Mouse (Mus musculus) heart, postnatal 36 days (tissue): ENCODE measurements around the gene Tmod2. TPM values are rescaled to one million over a fixed set of nuclear protein-coding genes. Genes with fewer than 3 reads are reported as not detected.
A peak's percentile ranks its signal among the peaks of the same experiment; 100 is the strongest.
"Not testable (repeated sequence)": the region's sequence is repeated elsewhere in the genome, so short reads cannot be mapped to it uniquely, and the experiment has no call there.

Experiments used
- DNase-seq, 2 experiments: peaks; one replicate each; pipeline ENCODE4 v3.0.0; 2021 to 2022
- intact Hi-C: fragments of 180-260 bp; cut with DNase I; formaldehyde crosslinking; loops from one replicate; pipeline ENCODE4 v1.15.1; 2025
- total RNA-seq, 2 experiments: library from RNA; stranded (reverse); gene quantifications; 2 replicates each; pipeline ENCODE4 v1.2.3; 2021

The Tmod2 gene
- total RNA-seq, 2 experiments from 2014 or later: 3.8 to 4.8 TPM

GRCm38 (mm10) chr9:75558812-75559511 lies 52.2 kb downstream of the Tmod2 start:
- DNase-seq: peak in 1 of 2 experiments; percentile 70
- intact Hi-C loops: loop anchor here (2.0 kb wide), 1 partner anchor 36 kb away; no protein-coding TSS in a partner anchor

- no peak for DNase-seq
- intact Hi-C loops: loop anchor here (2.0 kb wide), 1 partner anchor 36 kb away; no protein-coding TSS in a partner anchor
These were observed 52.8 kb downstream of the Tmod2 start for GRCm38 (mm10) chr9:75558360-75558759.

GRCm38 (mm10) chr9:75553719-75554118 lies 57.4 kb downstream of the Tmod2 start:
- intact Hi-C loops: no loop called here
- no peak for DNase-seq

- intact Hi-C loops: no loop called here
- DNase-seq: no peak
These were observed 59.8 kb downstream of the Tmod2 start for GRCm38 (mm10) chr9:75551342-75551741.

DNA sequence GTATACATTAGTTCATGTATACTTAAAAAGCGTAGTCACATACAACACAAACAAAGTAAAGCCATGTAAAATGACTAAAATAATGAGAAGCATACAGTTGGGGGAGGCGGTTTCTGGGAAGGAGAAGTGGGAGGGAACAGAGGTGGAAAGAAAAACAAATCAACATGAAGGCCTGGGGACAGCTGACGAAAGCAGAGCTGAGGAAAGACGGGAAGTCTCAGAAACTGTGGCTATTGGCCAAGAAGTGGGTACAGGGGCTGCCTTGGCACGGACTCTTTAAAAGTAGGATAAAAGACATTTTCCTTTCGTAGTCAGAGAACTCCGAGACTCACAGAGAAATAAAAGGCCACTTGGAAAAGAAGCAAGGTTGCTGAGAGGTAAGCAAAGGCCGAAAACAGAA lies 62.1 kb downstream of the Tmod2 start:
- no peak for DNase-seq
- intact Hi-C loops: no loop called here

- intact Hi-C loops: loop anchor here (2.0 kb wide), 1 partner anchor 18 kb away; no protein-coding TSS in a partner anchor
- DNase-seq: peak; percentile 92 to 97
These were observed 64.1 kb downstream of the Tmod2 start for GRCm38 (mm10) chr9:75546885-75547553.

GRCm38 (mm10) chr9:75545514-75545913 lies 65.6 kb downstream of the Tmod2 start:
- DNase-seq: no peak
- intact Hi-C loops: no loop called here

GRCm38 (mm10) chr9:75541497-75541896 lies 69.6 kb downstream of the Tmod2 start:
- intact Hi-C loops: no loop called here
- DNase-seq: no peak

DNA sequence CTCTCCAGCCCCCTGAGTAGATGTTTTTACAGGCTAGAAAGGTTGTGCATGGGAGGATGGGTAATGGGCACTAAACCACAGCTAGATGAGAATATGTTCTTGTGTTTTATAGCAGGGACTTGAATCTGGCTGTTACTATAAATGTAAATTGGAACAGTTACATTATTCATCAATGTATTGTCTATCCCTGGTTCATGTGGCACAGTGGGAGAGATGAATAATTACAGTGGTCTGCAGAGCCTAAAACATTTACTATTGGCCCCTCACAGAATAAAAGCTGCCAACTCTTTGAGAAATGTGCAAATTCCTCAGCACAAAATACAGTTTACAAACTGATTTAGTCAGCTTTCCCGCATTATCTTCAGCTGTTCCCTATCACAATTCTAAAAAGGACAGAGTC lies 74.7 kb downstream of the Tmod2 start:
- no peak for DNase-seq
- intact Hi-C loops: no loop called here

DNA sequence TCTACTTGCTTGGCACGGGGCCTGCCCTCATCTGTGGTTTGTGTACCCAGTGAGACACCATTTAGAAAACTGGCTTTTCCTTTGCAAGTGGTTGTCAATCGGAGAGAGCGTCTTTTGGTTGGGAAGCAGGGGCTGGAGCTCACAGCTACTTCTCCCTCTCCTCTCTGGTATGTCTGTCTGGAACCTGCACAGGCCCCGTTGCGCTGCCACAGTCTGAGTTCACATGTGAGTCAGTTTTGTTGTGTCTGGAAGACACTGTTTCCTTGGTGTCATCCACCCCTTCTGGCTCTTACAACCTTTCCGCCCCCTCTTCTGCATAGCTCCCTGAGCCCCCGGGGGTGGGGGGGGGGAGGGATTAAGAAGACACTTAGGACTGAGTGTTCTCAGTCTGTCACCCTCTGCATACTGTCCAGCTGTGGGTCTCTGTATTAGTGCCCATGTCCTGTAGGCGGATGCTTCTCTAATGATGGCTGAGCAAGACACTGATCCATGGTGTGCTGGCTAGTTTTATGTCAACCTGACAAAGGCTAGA lies 76.6 kb downstream of the Tmod2 start:
- intact Hi-C loops: no loop called here
- no peak for DNase-seq

DNA sequence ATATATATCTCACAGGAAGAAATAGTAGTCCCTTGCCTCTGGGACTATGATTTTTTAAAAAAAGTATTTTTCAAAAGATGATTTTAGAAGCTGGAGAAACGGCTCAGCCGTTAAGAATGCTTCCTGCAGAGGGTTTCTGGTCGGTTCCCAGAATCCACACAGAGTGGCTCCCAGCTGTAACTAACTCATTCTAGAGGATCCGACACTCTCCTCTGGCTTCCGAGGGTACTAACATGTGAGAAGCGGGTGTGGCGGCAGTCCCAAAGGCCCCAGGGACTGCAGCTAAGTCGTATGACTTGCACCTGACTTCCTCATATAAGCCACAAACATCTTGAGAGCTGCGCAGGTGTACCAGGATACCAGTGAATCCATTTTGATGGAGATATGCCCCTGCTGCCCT lies 78.1 kb downstream of the Tmod2 start:
- DNase-seq, intact Hi-C loops: not testable (repeated sequence)

DNA sequence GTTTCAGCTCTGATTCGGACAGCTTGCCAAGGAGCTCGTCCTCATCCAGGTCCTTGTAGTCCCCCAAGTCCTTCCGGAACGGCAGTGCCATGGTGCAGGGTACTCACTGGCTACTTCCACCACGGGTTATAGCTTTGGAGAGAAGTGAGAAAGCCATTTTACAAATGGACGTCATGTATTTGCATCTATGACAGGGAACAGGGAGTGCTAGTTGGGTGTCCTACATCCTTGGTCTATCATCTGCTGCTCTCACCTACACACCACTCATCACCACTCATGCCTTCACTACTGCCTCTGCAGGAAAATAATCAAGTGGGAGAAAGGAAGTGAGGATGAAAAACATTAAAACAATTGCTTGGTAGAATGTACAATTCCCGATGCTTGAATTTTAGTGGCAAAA lies 78.7 kb downstream of the Tmod2 start:
- DNase-seq: no peak
- intact Hi-C loops: no loop called here

DNA sequence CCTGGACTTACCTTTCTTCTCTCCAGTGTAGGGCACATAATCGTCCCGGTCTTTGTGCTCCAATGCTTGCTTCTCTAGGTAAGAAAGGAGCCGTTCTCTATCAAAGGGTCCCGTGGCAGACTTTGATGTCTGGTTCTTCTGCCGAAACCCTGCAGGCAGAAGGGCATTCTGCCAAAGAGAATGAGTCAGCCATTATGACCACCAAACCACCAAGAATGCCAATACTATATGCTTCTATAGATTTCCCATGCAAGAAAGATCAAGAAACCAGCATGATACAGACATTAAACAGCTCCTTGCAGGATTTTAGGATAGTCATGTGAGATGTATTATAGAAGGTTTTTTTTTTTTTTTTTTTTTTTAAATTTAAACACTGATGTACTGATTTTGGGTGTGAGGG lies 81.8 kb downstream of the Tmod2 start:
- DNase-seq: no peak
- intact Hi-C loops: loop anchor here (2.0 kb wide), 1 partner anchor 17 kb away; no protein-coding TSS in a partner anchor

GRCm38 (mm10) chr9:75528096-75528495 lies 83.0 kb downstream of the Tmod2 start:
- intact Hi-C loops: loop anchor here (2.0 kb wide), 1 partner anchor 19 kb away; no protein-coding TSS in a partner anchor
- no peak for DNase-seq

GRCm38 (mm10) chr9:75527368-75528059 lies 83.6 kb downstream of the Tmod2 start:
- peak; percentile 59 to 68 for DNase-seq
- intact Hi-C loops: loop anchor here (2.0 kb wide), 1 partner anchor 19 kb away; no protein-coding TSS in a partner anchor

- intact Hi-C loops: loop anchor here (2.0 kb wide), 1 partner anchor 35 kb away; the partner anchor contains the start of gene Tmod3
- DNase-seq: peak in 1 of 2 experiments; percentile 36
These were observed 87.5 kb downstream of the Tmod2 start for GRCm38 (mm10) chr9:75523646-75524045.

- intact Hi-C loops: loop anchor here (2.0 kb wide), 1 partner anchor 37 kb away; the partner anchor contains the start of gene Tmod3
- DNase-seq: no peak
These were observed 88.9 kb downstream of the Tmod2 start for GRCm38 (mm10) chr9:75522217-75522616.

- peak; percentile 46 to 56 for DNase-seq
These were observed 89.3 kb downstream of the Tmod2 start for GRCm38 (mm10) chr9:75521788-75522187.

GRCm38 (mm10) chr9:75520940-75521339 lies 90.2 kb downstream of the Tmod2 start:
- intact Hi-C loops: loop anchor here (1.0 kb wide), 1 partner anchor 61 kb away; no protein-coding TSS in a partner anchor
- no peak for DNase-seq

More at GRCm38 (mm10) chr9:75521788-75522187, 89.3 kb downstream of the Tmod2 start:
- intact Hi-C loops: loop anchor here (1.0 to 2.0 kb wide), 2 partner anchors 37 to 61 kb away; partner anchors contain the start of gene Tmod3

DNA sequence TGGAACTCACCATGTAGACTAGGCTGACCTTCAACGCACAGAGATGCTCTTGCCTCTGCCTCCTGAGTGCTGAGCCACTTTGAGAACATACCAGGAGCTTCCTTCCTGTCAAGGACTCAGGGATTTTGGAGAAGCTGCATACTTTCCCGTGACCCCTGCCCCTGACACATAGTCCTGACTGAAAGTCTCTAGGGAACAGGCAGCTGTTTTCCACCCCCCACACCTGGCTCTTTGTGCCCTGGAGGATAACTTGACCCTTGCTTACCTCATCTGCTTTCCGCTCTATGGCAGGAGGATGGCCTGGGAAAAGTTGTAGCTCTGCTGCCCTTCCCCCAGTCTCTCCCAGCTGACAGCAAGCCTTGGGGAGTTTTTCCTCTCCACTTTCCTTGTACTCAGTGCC lies 93.4 kb downstream of the Tmod2 start:
- intact Hi-C loops: loop anchor here (5.0 kb wide), 1 partner anchor 155 kb away; no protein-coding TSS in a partner anchor
- no peak for DNase-seq
